Mouse (Mus musculus): ENCODE results near the gene Itgb1. TPM values are rescaled to one million over a fixed set of nuclear protein-coding genes. Genes with fewer than 3 reads are reported as not detected.

Gene Itgb1
- 36.0 and 37.3 TPM in 2 replicates for polyA plus RNA-seq (2012; rRNA removed)

DNA sequence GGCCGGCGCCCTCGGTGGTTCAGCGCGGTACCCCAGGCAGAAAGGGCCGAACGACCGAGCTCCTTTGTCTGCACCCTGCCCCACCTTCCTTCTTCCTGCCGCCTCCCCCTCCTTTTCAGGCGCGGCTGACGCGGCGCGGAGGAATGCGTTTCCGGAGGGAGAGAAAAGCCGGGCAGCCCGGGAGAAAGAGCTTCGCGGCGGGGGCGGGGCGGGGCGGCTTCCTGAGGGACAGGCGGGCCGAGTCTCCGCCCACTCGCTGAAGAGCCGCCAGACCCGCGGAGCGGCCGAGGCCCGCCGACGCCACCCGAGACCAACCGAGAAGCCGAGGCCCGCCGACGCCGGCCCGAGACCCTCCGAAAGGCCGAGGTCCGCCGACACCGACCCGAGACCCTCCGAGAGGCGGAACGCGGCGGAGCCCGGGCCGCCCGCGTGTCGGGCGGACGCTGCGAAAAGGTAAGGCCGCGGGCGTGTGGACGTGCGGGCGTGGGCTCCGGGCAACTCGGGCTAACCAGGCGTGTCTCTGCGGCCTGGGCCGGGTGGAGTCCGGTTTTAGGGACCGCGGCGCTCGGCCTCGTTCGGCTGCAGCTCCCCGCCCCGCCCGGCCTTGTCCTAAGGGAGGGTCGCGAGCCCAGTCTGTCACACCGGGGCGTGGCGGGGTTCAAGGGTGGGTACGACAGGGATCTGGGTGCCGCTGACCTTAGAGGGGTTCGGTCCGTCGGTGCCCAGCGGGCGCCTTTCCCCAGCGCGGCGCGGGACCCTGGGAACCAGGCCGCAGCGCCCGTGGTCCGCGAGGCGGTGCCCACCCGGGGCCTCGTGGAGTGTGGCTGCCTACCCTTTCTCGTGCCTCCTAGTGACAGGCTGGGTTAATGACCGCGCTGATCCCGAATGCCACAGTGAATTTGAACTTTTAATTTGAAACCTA, at the start of gene Itgb1:
Itgb1 (plus strand) TSS at position 148 of the 922 bp plus-strand sequence.
- Histone ChIP-seq H3K4me1 (ENCODE audit: control insufficient read depth, insufficient read depth, low read length) (peaks cover 2% of the 10 kb centered on the region; the same call in 1 of the 2 replicates), H3K27ac (ENCODE audit: insufficient read depth, low read length) (peak within 1 kb of the TSS; percentile 86), H3K27me3 (ENCODE audit: control insufficient read depth, insufficient read depth, low read length) (no peaks in the 10 kb centered on the region), H3K4me3 (replicated peaks; ENCODE audit: insufficient read depth, low read depth, low read length) (peak within 1 kb of the TSS; percentile 85)
- peak; percentile 92 to 94 for DNase-seq
- WGBS: under 1% methylated on average over 111 of the region's 113 CpGs
- peak; percentile 51; the same call in 1 of the 2 replicates for TF ChIP-seq CTCF (IDR thresholded peaks at IDR 0.05; ENCODE audit: borderline replicate concordance, insufficient read depth, low read depth, low read length)
- TF ChIP-seq POLR2A (IDR thresholded peaks at IDR 0.05; ENCODE audit: borderline replicate concordance, insufficient read depth, low read length): peak; percentile 64

DNA sequence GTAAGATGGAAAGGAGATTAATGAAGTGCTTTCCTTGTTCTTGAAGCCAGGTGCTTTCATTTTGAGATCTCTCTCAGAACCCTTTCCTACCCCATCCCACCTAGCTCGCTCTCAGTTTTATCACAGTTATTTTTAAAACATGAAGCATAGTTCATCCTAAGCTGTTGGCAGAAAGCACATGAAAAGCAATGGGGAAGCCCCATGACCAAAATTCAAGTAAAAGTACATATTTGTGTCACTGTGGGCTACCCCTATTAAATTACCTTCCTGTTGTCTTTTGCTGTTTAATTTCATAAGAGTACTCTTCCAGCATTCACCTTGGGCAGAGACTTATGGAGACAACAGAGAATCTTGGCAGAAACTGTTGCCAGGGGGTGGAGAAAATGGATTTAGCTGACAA, 42.4 kb upstream of the Itgb1 start:
- 92% methylated on average over 1 of the region's 1 CpGs for WGBS
- TF ChIP-seq POLR2A (IDR thresholded peaks at IDR 0.05; ENCODE audit: borderline replicate concordance, insufficient read depth, low read length) (no peak), CTCF (IDR thresholded peaks at IDR 0.05; ENCODE audit: borderline replicate concordance, insufficient read depth, low read depth, low read length) (no peak)
- H3K4me1 ChIP-seq (ENCODE audit: control insufficient read depth, insufficient read depth, low read length): no peaks in the 10 kb centered on the region
- no peak for DNase-seq
- H3K4me3 ChIP-seq (replicated peaks; ENCODE audit: insufficient read depth, low read depth, low read length): no peak overlapping the region
- H3K27me3 ChIP-seq (ENCODE audit: control insufficient read depth, insufficient read depth, low read length): no peaks in the 10 kb centered on the region
- no peak overlapping the region for H3K27ac ChIP-seq (ENCODE audit: insufficient read depth, low read length)

DNA sequence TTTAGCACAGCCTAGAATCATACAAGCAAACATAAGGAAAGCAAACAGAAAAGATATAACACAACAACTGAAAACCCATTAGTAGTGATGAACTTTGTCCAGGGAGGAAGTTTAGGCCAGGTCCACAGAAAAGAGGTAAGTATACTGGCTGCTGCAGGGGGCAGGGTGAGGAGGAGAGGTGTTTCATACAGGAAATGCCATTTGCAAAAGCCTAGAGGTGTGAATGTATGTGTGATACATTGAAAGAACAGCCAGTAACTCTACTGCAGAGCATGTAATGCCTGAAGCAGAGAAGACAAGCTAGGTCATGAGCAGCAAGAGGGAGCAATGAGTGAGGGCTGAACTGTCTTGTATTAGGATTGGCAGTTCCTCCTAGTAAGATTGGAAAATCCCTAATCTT, 40.0 kb upstream of the Itgb1 start:
- Histone ChIP-seq H3K4me3 (replicated peaks; ENCODE audit: insufficient read depth, low read depth, low read length) (no peak overlapping the region), H3K4me1 (ENCODE audit: control insufficient read depth, insufficient read depth, low read length) (no peaks in the 10 kb centered on the region), H3K27me3 (ENCODE audit: control insufficient read depth, insufficient read depth, low read length) (no peaks in the 10 kb centered on the region), H3K27ac (ENCODE audit: insufficient read depth, low read length) (no peak overlapping the region)
- no peak for DNase-seq
- no peak for TF ChIP-seq POLR2A (IDR thresholded peaks at IDR 0.05; ENCODE audit: borderline replicate concordance, insufficient read depth, low read length)
- TF ChIP-seq CTCF (IDR thresholded peaks at IDR 0.05; ENCODE audit: borderline replicate concordance, insufficient read depth, low read depth, low read length): no peak

DNA sequence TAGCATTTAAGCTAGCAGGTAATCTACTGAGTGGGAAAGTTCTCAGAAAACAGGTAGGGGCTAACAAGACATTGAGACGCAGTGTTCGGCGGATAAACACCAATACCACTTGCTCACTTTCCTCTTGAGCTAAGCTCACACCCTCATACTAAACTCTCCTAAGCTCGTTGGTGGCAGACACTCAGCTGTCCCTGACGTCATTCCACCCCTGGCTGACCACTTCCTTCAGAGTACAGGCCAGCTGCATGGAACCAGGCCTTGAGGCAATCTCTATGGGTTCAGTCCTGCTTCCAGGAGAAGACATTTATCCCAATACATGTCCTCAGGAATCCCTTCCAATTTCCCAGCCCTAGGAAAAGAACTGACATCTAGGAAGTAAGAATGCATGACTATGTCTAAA, 39.0 kb upstream of the Itgb1 start:
- Histone ChIP-seq H3K4me1 (ENCODE audit: control insufficient read depth, insufficient read depth, low read length) (no peaks in the 10 kb centered on the region), H3K27me3 (ENCODE audit: control insufficient read depth, insufficient read depth, low read length) (no peaks in the 10 kb centered on the region), H3K27ac (ENCODE audit: insufficient read depth, low read length) (no peak overlapping the region), H3K4me3 (replicated peaks; ENCODE audit: insufficient read depth, low read depth, low read length) (no peak overlapping the region)
- no peak for DNase-seq
- TF ChIP-seq POLR2A (IDR thresholded peaks at IDR 0.05; ENCODE audit: borderline replicate concordance, insufficient read depth, low read length) (no peak), CTCF (IDR thresholded peaks at IDR 0.05; ENCODE audit: borderline replicate concordance, insufficient read depth, low read depth, low read length) (no peak)
- 78% methylated on average over 5 of the region's 5 CpGs for WGBS

DNA sequence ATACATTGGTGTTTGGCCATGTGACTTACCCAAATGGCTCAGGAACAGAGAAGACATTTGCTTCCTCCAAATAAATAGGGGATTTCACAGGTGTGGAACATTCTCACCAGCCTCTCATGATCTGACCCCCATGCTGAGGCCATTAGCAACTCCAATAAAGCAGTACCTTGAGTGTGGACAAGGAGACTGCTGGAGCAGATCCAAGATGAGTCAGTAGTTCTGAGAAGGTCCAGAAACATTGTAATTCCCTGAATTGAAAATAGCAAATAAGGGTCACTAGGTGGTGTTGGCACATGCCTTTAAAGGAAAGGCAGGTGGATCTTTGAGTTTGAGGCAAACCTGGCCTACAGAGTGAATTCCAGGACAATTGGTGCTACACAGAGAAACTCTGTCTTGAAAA, 37.4 kb upstream of the Itgb1 start:
- H3K27ac ChIP-seq (ENCODE audit: insufficient read depth, low read length): no peak overlapping the region
- H3K27me3 ChIP-seq (ENCODE audit: control insufficient read depth, insufficient read depth, low read length): no peaks in the 10 kb centered on the region
- peak in 1 of 2 experiments; percentile 12 for DNase-seq
- no peaks in the 10 kb centered on the region for H3K4me1 ChIP-seq (ENCODE audit: control insufficient read depth, insufficient read depth, low read length)
- TF ChIP-seq CTCF (IDR thresholded peaks at IDR 0.05; ENCODE audit: borderline replicate concordance, insufficient read depth, low read depth, low read length) (no peak), POLR2A (IDR thresholded peaks at IDR 0.05; ENCODE audit: borderline replicate concordance, insufficient read depth, low read length) (no peak)
- no peak overlapping the region for H3K4me3 ChIP-seq (replicated peaks; ENCODE audit: insufficient read depth, low read depth, low read length)

DNA sequence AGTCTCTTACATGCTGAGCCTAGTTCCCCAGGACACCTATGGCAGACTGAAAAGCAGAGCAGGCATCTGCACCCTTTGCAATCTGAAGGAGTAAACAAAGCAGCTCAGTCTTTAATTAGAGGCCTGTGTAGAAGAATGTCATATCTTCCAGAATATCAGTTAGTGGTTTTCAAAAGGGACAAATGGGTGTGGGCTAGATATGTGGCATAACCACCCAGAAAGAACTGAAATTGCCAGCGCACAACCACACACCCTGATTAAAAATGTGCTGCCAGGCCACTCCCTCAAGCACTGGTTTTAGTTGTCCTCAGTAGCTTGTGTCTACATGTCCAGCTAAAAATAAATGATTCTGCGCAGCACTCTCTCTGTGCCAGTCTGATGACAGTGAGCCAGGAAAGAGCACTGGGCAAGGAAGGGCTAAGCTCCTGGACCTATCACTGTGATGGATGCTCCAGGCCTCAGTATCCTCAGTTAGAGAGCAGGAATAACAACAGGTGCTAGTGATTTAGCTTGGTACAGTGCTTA, 35.1 kb upstream of the Itgb1 start:
- TF ChIP-seq POLR2A (IDR thresholded peaks at IDR 0.05; ENCODE audit: borderline replicate concordance, insufficient read depth, low read length) (no peak), CTCF (IDR thresholded peaks at IDR 0.05; ENCODE audit: borderline replicate concordance, insufficient read depth, low read depth, low read length) (no peak)
- Histone ChIP-seq H3K27me3 (ENCODE audit: control insufficient read depth, insufficient read depth, low read length) (no peaks in the 10 kb centered on the region), H3K27ac (ENCODE audit: insufficient read depth, low read length) (no peak overlapping the region), H3K4me3 (replicated peaks; ENCODE audit: insufficient read depth, low read depth, low read length) (no peak overlapping the region), H3K4me1 (ENCODE audit: control insufficient read depth, insufficient read depth, low read length) (no peaks in the 10 kb centered on the region)
- DNase-seq: no peak
- 80% methylated on average over 2 of the region's 2 CpGs for WGBS

DNA sequence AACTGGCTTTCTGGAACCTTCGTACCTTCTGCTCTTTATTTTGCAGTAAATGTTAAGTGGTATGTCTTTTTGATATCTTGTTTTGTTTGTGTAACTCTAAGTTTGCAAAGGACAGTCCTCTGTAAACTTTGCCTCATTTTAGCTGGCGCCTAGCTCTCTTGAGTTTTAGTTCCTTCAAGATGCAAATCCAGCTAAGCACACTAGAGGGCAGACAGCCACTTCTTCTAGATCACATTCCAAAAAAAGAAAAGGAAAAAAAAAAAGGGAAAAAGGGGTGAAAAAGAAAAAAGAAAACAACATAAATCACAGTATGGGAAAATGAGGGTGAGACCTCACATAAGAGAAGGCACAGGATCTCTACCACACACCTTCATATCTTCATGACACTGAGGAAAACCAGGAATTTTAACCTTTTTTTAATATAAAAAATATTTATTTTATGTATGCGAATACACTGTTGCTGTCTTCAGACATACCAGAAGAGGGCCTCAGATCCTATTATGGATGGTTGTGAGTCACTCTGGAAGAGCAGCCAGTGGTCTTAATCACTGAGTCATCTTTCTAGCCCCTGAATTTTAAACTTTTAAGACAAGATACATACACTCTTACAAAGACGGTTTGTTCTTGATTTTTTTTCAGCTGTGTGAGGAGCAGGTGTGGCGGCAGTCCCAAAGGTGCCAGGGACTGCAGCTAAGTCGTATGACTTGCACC, 32.9 kb upstream of the Itgb1 start:
- 53% methylated on average over 6 of the region's 6 CpGs for whole genome bisulfite sequencing
- DNase-seq: peak; percentile 16 to 23
- Histone ChIP-seq H3K27ac (ENCODE audit: insufficient read depth, low read length) (no peak overlapping the region), H3K27me3 (ENCODE audit: control insufficient read depth, insufficient read depth, low read length) (no peaks in the 10 kb centered on the region), H3K4me1 (ENCODE audit: control insufficient read depth, insufficient read depth, low read length) (no peaks in the 10 kb centered on the region), H3K4me3 (replicated peaks; ENCODE audit: insufficient read depth, low read depth, low read length) (no peak overlapping the region)
- no peak for TF ChIP-seq POLR2A (IDR thresholded peaks at IDR 0.05; ENCODE audit: borderline replicate concordance, insufficient read depth, low read length)
- TF ChIP-seq CTCF (IDR thresholded peaks at IDR 0.05; ENCODE audit: borderline replicate concordance, insufficient read depth, low read depth, low read length): peak; percentile 21; the same call in 1 of the 2 replicates

Measured in cerebellum, adult 2 months (tissue).